Mouse (Mus musculus) heart, adult 18-20 months (tissue): ENCODE data around the gene Tekt5. TPM values are rescaled to one million over a fixed set of nuclear protein-coding genes. Genes with fewer than 3 reads are reported as not detected.

ENCODE experiments used
- DNase-seq, 2 experiments: peaks; one replicate each; pipeline ENCODE4 v3.0.0; 2021 to 2022; ENCODE audit warnings: mixed read lengths in 1 of 2
- total RNA-seq, 2 experiments: library from RNA; stranded (reverse); gene quantifications; 2 replicates each; pipeline ENCODE4 v1.2.3; 2021

Gene Tekt5
- total RNA-seq, 2 experiments from 2014 or later, result not detected

- peak; percentile 40 to 59 for DNase-seq
Observed at GRCm38 (mm10) chr16:10336454-10337421, 58.6 kb downstream of the Tekt5 start.

- no peak for DNase-seq
Observed at GRCm38 (mm10) chr16:10335953-10336352, 59.3 kb downstream of the Tekt5 start.

GRCm38 (mm10) chr16:10332732-10333131 is 62.6 kb downstream of the Tekt5 start:
- DNase-seq, result peak; percentile 30 to 70

- no peak for DNase-seq
Observed at GRCm38 (mm10) chr16:10330586-10331495, 64.4 kb downstream of the Tekt5 start.

- no peak for DNase-seq
Observed at GRCm38 (mm10) chr16:10327563-10328333, 67.5 kb downstream of the Tekt5 start.

- DNase-seq, result no peak
Observed at GRCm38 (mm10) chr16:10319914-10320569, 75.2 kb downstream of the Tekt5 start.

GRCm38 (mm10) chr16:10317197-10317544 is 78.1 kb downstream of the Tekt5 start:
- no peak for DNase-seq

GRCm38 (mm10) chr16:10316493-10317196 is 78.6 kb downstream of the Tekt5 start:
- DNase-seq, result no peak

GRCm38 (mm10) chr16:10313646-10314088 is 81.6 kb downstream of the Tekt5 start, which contains the start of gene Emp2:
Emp2 (minus strand) TSS chr16:10313968.
- peak; percentile 80 to 86 for DNase-seq

- DNase-seq, result peak; percentile 31 to 58
Observed at GRCm38 (mm10) chr16:10313226-10313625, 82.1 kb downstream of the Tekt5 start.

GRCm38 (mm10) chr16:10311989-10312388 is 83.3 kb downstream of the Tekt5 start:
- DNase-seq, result no peak

GRCm38 (mm10) chr16:10311086-10311485 is 84.2 kb downstream of the Tekt5 start:
- DNase-seq, result peak; percentile 45 to 63

GRCm38 (mm10) chr16:10310507-10310906 is 84.8 kb downstream of the Tekt5 start:
- DNase-seq, result peak; percentile 38 to 40

Other genes starting within 250 kb of the Tekt5 start
- gene Rpl39l, start 225.3 kb downstream of the Tekt5 start, total RNA-seq, result not detected
- gene Atf7ip2, start 202.8 kb downstream of the Tekt5 start, total RNA-seq, result not detected
- 10 to 100 TPM; 31.4 to 34.6 TPM for gene Emp2, start 81.5 kb downstream of the Tekt5 start, total RNA-seq
- gene Nubp1, start 16.5 kb upstream of the Tekt5 start, total RNA-seq, result 1 to 10 TPM; 7.7 to 8.4 TPM
- gene Tvp23a, start 51.9 kb upstream of the Tekt5 start, total RNA-seq, result under 1 TPM; 0.10 to 0.26 TPM
- 1 to 10 TPM; 1.3 to 3.9 TPM for gene Ciita, start 84.6 kb upstream of the Tekt5 start, total RNA-seq
- 10 to 100 TPM; 29.7 to 33.3 TPM for gene Dexi, start 147.6 kb upstream of the Tekt5 start, total RNA-seq
- gene Clec16a, start 149.8 kb upstream of the Tekt5 start, total RNA-seq, result 10 to 100 TPM; 54.5 to 57.2 TPM